Mouse (Mus musculus): ENCODE measurements at regions not wholly inside any gene's neighbourhood (a gene's known extent, or its start where the extent isn't known, plus 50 kb on each side); places are given as distances from the start of the nearest gene placed in this dataset.

DNA sequence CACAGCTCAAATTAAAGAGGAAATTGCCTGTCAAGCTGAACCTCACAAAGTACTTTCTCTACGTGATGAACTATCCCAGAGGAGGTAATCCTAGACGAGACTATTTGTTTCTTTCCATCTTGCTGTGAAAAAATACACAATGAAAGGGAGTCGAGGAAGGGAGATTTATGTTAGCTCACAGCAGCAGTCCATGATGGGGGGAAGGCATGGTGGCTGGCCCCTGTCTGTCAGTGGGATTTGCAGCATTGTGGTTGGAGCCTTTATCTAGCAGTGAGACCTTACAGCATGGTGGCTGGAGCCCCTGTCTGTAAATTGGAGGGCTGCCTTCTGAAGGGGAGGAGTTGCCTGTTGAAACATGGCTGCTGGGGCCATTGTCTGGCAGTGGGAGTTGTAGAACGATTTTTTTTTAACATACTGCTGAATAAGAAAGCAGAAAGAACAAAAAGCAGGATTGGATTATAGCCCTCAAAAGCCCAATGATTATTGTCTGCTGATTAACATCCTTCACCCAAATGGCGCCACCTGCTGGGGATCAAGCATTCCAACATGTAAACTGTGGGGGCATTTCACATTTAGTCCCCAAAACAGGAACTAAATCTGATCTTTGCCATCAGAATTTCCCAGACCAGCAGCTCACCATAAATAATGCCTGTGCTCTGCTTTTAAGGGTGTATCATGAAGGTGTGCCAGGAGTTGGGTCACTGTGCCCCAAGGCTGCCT lies 54.0 kb upstream of the Ripor2 start:
- peak; percentile 34 for DNase-seq

Measured in kidney, postnatal 10 days (tissue).